Mouse (Mus musculus) stomach, embryonic 16.5 days (tissue): ENCODE measurements around the gene Apoe. TPM values are rescaled to one million over a fixed set of nuclear protein-coding genes. Genes with fewer than 3 reads are reported as not detected.

Experiments used
- ATAC-seq: fragments of 200-750 bp; cut with Nextera tagmentation; 2 replicates; pipeline ENCODE4 v1.8.0; 2017; ENCODE audit warnings: moderate number of reproducible peaks, moderate TSS enrichment; ENCODE audit not compliant: insufficient read depth, low FRiP score
- H3K27ac ChIP-seq: fragments of 300-500 bp; sonication (generic); 2 replicates; pipeline ENCODE4 v1.5.1; 2014; ENCODE audit warnings: low read length
- H3K27me3 ChIP-seq: fragments of 300-500 bp; sonication (generic); 2 replicates; pipeline ENCODE4 v1.6.1; 2014; ENCODE audit warnings: low read length, control low read depth, mixed read lengths; ENCODE audit not compliant: control insufficient read depth, insufficient read depth
- H3K36me3 ChIP-seq: fragments of 300-500 bp; sonication (generic); 2 replicates; pipeline ENCODE4 v1.6.1; 2014; ENCODE audit warnings: low read length; ENCODE audit not compliant: control insufficient read depth, insufficient read depth
- H3K4me1 ChIP-seq: fragments of 300-500 bp; sonication (generic); 2 replicates; pipeline ENCODE4 v1.6.1; 2014; ENCODE audit warnings: low read length, control low read depth, mixed read lengths; ENCODE audit not compliant: control insufficient read depth, insufficient read depth
- H3K4me2 ChIP-seq: fragments of 300-500 bp; sonication (generic); 2 replicates; pipeline ENCODE4 v1.6.1; 2014; ENCODE audit warnings: low read depth, low read length, mixed read lengths
- H3K4me3 ChIP-seq: fragments of 300-500 bp; sonication (generic); replicated peaks from 2 replicates; pipeline ENCODE4 v1.5.1; 2014; ENCODE audit warnings: mild to moderate bottlenecking, low read length
- H3K9ac ChIP-seq: fragments of 300-500 bp; sonication (generic); 2 replicates; pipeline ENCODE4 v1.6.1; 2014; ENCODE audit warnings: low read length
- H3K9me3 ChIP-seq: fragments of 300-500 bp; sonication (generic); replicated peaks from 2 replicates; pipeline ENCODE4 v1.6.1; 2016; ENCODE audit warnings: low read length, control low read depth; ENCODE audit not compliant: control insufficient read depth
- WGBS: fragments of 180-500 bp; shearing (Covaris S2); extraction: QIAGEN DNeasy Blood & Tissue Kit; methylation state at CpG from one replicate; pipeline ENCODE4 v1.1.7; 2014; 5-methylcytosine and 5-hydroxymethylcytosine counted together
- polyA plus RNA-seq: library from polyadenylated mRNA; unstranded; fragments of >200 nt; fragmentation: Nextera tagmentation; extraction: Ambion mirVana; gene quantifications from 2 replicates; pipeline ENCODE4 v1.2.1, GENCODE M21; 2015

Gene Apoe
- polyA plus RNA-seq, 1 experiment from 2014 or later, result 438 TPM

GRCm38 (mm10) chr7:19718297-19718952 lies 19.4 kb upstream of the Apoe start:
- peaks cover 4% of the 10 kb centered on the region for H3K9me3 ChIP-seq
- H3K4me1 ChIP-seq, result peaks cover 16% of the 10 kb centered on the region
- H3K4me3 ChIP-seq, result no peak overlapping the region
- H3K4me2 ChIP-seq, result no peak overlapping the region
- no peak overlapping the region for H3K27ac ChIP-seq
- WGBS, result 91% methylated on average over 5 of the region's 5 CpGs
- peaks cover 24% of the 10 kb centered on the region for H3K36me3 ChIP-seq
- no peak for ATAC-seq
- no peaks in the 10 kb centered on the region for H3K27me3 ChIP-seq
- no peak overlapping the region for H3K9ac ChIP-seq

GRCm38 (mm10) chr7:19717346-19717745 lies 18.4 kb upstream of the Apoe start:
- 81% methylated on average over 4 of the region's 4 CpGs for WGBS
- Histone ChIP-seq H3K9me3 (peaks cover 4% of the 10 kb centered on the region), H3K36me3 (peaks cover 16% of the 10 kb centered on the region), H3K9ac (no peak overlapping the region), H3K27me3 (no peaks in the 10 kb centered on the region), H3K4me1 (peaks cover 16% of the 10 kb centered on the region), H3K4me3 (no peak overlapping the region), H3K27ac (no peak overlapping the region), H3K4me2 (no peak overlapping the region)
- ATAC-seq, result no peak

- Histone ChIP-seq H3K4me2 (peak overlapping the region; percentile 73; the same call in 1 of the 2 replicates), H3K9ac (no peak overlapping the region), H3K4me1 (peaks cover 16% of the 10 kb centered on the region), H3K36me3 (peaks cover 16% of the 10 kb centered on the region), H3K4me3 (peak overlapping the region; percentile 43), H3K27ac (peak overlapping the region; percentile 90), H3K27me3 (no peaks in the 10 kb centered on the region), H3K9me3 (peaks cover 4% of the 10 kb centered on the region)
- WGBS, result 79% methylated on average over 2 of the region's 2 CpGs
- no peak for ATAC-seq
Measured at GRCm38 (mm10) chr7:19716822-19717221, 17.8 kb upstream of the Apoe start.

- Histone ChIP-seq H3K4me1 (peaks cover 16% of the 10 kb centered on the region), H3K9me3 (peaks cover 2% of the 10 kb centered on the region), H3K27ac (peak overlapping the region; percentile 90), H3K4me2 (peak overlapping the region; percentile 73), H3K36me3 (peaks cover 19% of the 10 kb centered on the region), H3K9ac (peak overlapping the region; percentile 62), H3K4me3 (peak overlapping the region; percentile 43), H3K27me3 (no peaks in the 10 kb centered on the region)
- no peak for ATAC-seq
- WGBS, result 4% methylated on average over 18 of the region's 18 CpGs
Measured at GRCm38 (mm10) chr7:19716055-19716682, 17.2 kb upstream of the Apoe start.

- WGBS, result under 1% methylated on average over 49 of the region's 59 CpGs
Measured at GRCm38 (mm10) chr7:19715239-19716054, 16.5 kb upstream of the Apoe start, which contains the start of gene Tomm40. Tomm40 (minus strand) TSS chr7:19715438.

GRCm38 (mm10) chr7:19714836-19715235 lies 15.8 kb upstream of the Apoe start:
- H3K36me3 ChIP-seq, result peaks cover 8% of the 10 kb centered on the region; the same call in 1 of the 2 replicates
- H3K4me1 ChIP-seq, result peaks cover 16% of the 10 kb centered on the region
- ATAC-seq, result no peak
- H3K9me3 ChIP-seq, result no peaks in the 10 kb centered on the region
- H3K27me3 ChIP-seq, result no peaks in the 10 kb centered on the region
- H3K4me3 ChIP-seq, result peak overlapping the region; percentile 100
- peak overlapping the region; percentile 97 for H3K9ac ChIP-seq
- peak overlapping the region; percentile 80 for H3K27ac ChIP-seq
- H3K4me2 ChIP-seq, result peak overlapping the region; percentile 85
- under 1% methylated on average over 39 of the region's 39 CpGs for WGBS

More at GRCm38 (mm10) chr7:19715239-19716054, 16.5 kb upstream of the Apoe start, which contains the start of gene Tomm40:
- peak within 1 kb of the TSS; percentile 85 for H3K4me2 ChIP-seq
- H3K4me1 ChIP-seq, result peaks cover 16% of the 10 kb centered on the region
- ATAC-seq, result peak; percentile 98
- no peaks in the 10 kb centered on the region for H3K9me3 ChIP-seq
- no peaks in the 10 kb centered on the region for H3K27me3 ChIP-seq
- peak within 1 kb of the TSS; percentile 100 for H3K4me3 ChIP-seq
- H3K27ac ChIP-seq, result peak within 1 kb of the TSS; percentile 90
- peaks cover 11% of the 10 kb centered on the region; the same call in 1 of the 2 replicates for H3K36me3 ChIP-seq
- H3K9ac ChIP-seq, result peak within 1 kb of the TSS; percentile 97

GRCm38 (mm10) chr7:19713598-19713997 lies 14.6 kb upstream of the Apoe start:
- Histone ChIP-seq H3K4me2 (no peak overlapping the region), H3K9me3 (no peaks in the 10 kb centered on the region), H3K36me3 (peaks cover 12% of the 10 kb centered on the region), H3K4me3 (no peak overlapping the region), H3K27ac (no peak overlapping the region), H3K4me1 (peaks cover 16% of the 10 kb centered on the region), H3K9ac (no peak overlapping the region), H3K27me3 (no peaks in the 10 kb centered on the region)
- ATAC-seq, result no peak
- WGBS, result 89% methylated on average over 9 of the region's 9 CpGs

GRCm38 (mm10) chr7:19713196-19713595 lies 14.2 kb upstream of the Apoe start:
- no peak for ATAC-seq
- Histone ChIP-seq H3K9ac (no peak overlapping the region), H3K36me3 (peaks cover 15% of the 10 kb centered on the region), H3K4me2 (no peak overlapping the region), H3K27ac (no peak overlapping the region), H3K4me1 (peaks cover 16% of the 10 kb centered on the region), H3K27me3 (no peaks in the 10 kb centered on the region), H3K9me3 (no peaks in the 10 kb centered on the region), H3K4me3 (no peak overlapping the region)
- WGBS, result 38% methylated on average over 4 of the region's 4 CpGs
